Mouse (Mus musculus) adrenal gland, adult 8-10 months (tissue): ENCODE measurements around the gene 1700010B08Rik. TPM values are rescaled to one million over a fixed set of nuclear protein-coding genes. Genes with fewer than 3 reads are reported as not detected.
"Not testable (repeated sequence)": the region's sequence is repeated elsewhere in the genome, so short reads cannot be mapped to it uniquely, and the experiment has no call there.

Experiments
- DNase-seq: peaks from one replicate; pipeline ENCODE4 v3.0.0; 2022
- total RNA-seq, 4 experiments: library from RNA; stranded (reverse); gene quantifications; 2 replicates each; pipeline ENCODE4 v1.2.4; 2022

1700010B08Rik gene
- total RNA-seq: under 1 TPM in 1 of 4 experiments, not detected in 3; 0.32 TPM

GRCm38 (mm10) chr2:173719115-173719514 lies at the start of gene 1700010B08Rik:
TSS of gene 1700010B08Rik (plus strand) at chr2:173719415.
- not testable (repeated sequence) for DNase-seq

DNA sequence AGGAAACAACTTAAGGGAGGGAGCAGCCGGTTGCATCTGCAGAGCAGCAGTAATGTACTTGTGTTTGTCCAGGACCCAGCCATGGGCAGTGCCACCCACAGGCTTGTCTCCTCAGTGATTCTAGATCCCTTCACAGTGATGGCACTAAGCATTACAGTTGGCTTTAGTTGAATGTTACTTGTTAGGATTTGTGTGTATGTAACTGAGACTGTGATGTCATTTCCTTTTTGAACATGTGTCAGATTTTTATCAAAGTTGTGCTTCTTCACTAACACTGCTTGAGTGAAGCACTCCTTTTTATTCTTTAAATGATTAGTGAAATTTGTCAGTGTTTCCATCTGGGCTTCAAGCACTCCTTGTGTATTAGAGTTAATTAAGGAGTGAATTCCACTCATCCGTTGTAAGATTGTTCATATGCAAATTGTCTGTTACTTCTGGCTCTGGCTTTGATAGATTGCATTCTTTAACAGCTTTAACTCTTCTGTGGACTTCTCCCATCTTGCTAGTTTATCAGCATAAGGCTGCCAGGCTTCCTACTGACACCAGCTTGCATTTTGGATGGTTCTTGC lies 46.8 kb upstream of the 1700010B08Rik start:
- no peak for DNase-seq

- DNase-seq: no peak
Measured at GRCm38 (mm10) chr2:173673469-173673868, 45.7 kb upstream of the 1700010B08Rik start.

DNA sequence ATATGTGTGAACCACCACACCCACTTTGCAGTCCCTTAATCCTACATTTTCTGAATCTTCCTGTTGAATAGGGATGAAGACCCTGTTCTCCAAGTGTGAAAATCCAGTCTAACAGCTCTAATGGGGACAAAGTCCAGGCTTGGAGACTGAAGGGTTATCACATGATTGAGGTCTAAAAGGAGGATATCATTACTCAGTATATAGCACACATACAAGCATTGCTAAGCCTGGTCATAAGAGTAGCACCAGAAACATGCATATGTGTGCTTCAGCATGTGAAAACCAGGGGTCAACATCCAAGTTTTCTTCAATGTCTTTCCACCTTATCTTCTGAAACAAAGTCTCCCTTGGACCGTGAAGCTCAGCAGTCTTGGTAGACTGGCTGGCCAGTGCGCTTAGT lies 40.6 kb upstream of the 1700010B08Rik start:
- DNase-seq: no peak

DNA sequence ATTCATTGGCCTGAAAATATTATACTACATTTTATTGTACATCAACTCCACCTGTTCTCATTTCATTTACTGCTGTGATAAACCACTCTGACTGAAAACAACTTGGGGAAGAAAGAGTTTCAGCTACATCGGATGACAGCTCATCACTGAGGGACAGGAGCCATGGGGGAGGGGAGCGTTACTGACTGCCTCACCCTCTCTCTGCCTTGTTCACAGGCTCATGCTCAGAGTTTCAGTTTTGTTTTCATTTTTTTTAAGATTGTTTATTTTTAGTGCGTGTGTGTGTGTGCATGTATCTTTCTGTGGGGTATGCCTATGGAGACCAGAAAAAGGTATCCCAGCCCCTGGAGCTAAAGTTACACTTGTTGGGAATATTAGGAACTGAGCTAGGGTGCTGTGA lies 40.0 kb upstream of the 1700010B08Rik start:
- no peak for DNase-seq

- DNase-seq: no peak
Measured at GRCm38 (mm10) chr2:173680153-173680552, 39.1 kb upstream of the 1700010B08Rik start.

DNA sequence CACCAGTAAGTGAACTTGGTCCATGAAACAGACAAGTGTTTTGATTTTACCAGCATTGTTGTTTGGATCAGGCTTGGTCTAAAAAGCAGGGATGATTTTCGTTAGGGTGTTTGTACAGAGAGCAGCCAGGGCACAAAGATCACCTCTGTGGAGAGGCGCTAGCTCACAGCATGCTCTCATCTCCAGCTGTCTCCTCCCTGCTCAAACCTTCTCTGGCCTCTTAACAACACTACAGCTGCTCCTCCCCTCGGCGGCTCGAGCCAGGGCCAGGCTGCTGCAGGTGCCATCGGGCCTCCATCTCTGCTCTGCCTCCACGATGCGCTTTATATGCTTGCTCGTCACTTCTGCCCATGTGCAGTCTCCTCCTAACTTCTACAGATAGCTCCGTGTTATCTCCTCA lies 36.4 kb upstream of the 1700010B08Rik start:
- no peak for DNase-seq

- no peak for DNase-seq
Measured at GRCm38 (mm10) chr2:173685781-173686361, 33.3 kb upstream of the 1700010B08Rik start.

DNA sequence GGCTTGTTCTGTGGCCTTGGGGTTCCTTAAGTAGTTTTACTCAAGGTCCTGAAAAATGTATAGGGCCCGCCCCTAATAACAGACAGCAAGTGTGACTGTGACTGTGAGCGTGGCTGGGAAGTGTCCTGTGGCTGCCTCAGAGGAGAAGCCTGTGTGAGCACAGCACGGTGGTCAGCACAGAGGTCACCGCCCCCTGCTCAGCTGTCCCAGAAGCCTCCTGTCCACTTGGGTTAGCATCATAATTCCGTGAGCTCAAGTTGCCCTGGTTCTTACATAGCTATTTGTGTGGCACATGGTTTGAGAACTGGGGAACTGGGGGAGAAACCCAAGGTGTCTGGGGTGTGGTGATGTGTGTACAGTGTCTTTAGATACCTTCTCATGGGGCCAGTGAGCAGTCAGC lies 31.9 kb upstream of the 1700010B08Rik start:
- no peak for DNase-seq

DNA sequence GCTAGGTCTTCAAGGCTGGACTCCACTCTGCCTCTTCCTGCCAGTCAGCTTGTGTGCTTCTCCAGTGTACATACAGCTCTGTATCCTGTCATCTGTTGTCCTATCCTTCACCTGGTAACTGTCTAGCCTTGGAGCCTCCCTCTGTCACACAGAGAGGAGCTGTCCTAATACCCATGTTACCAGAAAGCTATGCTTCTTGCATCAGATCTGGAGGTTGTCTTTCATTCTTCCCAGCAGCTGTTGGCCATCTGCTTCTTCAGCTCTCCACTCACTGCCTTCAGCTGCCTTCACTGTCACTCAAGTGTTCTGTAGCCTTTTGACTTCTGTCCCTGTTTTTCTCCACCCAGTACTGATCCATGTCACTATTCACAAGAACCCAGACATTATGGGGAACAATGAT lies 29.4 kb upstream of the 1700010B08Rik start:
- DNase-seq: no peak

DNA sequence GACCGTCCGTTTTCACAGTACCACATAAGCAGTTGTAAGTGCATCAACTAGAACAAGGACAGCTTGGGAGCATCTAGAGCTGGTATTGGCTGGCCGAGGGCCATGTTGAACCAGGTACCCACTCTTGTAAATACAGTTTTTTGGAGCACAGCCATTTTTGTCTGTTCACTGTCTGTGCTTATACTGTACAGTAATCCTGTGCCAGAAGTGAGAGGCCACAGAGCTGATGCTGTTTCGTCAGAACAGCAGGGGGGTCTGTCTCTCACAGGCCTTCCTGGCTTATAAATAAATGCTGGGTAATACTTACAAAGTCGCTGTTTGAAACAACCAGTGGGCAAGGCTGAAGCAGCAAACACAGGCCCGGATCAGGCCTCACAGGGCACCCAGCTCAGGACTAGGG lies 27.5 kb upstream of the 1700010B08Rik start:
- no peak for DNase-seq

DNA sequence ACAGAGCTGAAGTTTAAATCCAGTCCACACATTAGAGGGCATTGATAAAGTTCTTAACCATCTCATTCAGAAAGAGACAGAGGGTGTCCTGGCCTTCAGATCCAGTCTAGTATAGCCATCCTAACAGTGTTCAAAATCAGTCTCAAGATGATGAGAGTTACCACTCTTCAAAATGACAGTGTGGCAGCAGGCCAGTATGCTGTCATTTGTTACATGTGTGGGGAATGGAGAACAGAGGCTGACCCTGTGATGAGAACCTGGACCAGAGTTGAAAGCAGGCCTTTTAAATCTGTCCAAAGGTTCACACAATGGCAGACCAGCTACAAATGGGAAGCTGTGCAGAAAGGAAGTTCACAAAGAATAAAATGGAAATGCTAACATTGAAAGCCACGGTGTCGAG lies 26.5 kb upstream of the 1700010B08Rik start:
- no peak for DNase-seq

DNA sequence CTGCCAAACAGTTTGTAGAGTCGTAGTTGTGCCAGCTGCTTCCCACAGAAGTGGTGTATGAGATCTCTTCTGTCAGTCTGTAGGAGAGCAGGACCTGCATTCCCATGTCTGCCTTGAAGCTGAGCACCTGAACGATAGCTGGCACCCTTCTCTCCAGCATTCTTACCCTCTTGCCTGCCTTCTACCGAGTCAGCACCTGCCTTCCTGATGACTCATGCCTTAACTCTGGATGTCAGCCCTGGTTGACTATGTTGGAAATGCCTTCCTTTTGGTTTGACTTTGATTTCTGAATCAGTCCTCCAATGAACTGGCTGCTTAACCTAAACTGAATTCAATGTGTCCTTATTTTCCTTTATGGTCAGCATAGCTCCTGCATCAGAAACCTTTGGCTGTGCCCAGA lies 20.4 kb upstream of the 1700010B08Rik start:
- no peak for DNase-seq

DNA sequence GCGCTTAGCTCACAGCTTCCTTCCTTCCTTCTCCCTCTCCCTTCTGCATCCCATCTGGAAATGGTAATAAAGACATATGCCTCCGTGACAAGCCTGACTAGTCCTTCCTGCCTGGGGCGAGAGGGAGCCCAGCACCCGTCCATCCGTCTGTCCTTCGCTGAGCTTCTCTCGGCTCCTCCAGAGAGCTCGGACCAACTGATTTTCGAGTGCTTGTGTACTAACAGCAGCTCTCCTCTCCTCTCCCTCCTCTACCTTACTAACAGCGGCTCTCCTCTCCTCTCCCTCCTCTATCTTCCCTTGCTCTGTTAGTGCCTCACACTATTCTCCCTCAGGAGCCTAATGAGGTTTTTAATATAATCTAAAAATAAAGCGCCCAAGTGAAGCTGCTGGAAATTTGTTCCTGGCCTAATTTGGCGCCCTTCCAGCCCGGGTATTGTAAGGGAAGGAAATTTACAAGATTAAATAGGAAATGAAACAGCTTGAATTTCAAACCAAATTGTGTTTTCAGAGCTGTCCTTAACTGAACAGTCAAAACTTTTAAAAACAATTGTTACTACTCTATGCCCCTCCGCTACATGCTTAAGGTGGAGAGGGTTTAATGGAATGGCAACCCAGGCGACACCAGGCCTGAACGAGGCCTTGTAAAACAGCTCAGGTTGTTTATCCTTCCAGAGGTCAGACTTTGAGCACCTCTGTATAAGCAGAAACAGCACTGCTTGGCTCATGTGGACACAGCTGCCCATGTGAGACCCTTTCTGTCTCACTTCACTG lies 16.9 kb upstream of the 1700010B08Rik start:
- DNase-seq: no peak

DNA sequence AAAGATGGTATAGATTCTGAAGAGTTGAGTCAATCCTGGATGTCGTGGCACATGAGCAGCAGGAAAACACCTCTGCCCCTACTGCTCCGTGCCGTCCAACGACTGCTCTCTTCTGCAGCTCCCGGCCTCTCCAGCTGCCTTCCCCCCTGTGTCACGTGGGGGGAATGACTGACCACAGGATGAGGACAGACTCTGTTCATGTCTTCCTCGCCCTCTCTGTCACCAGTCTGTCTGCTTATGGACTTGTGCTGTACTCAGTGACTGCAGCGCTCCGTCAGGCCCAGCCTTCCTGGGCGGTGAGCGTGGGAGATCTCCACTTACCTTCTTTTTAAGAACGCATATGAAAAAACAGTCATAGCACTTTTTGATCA lies 16.4 kb upstream of the 1700010B08Rik start:
- DNase-seq: no peak

GRCm38 (mm10) chr2:173705827-173706551 lies 13.2 kb upstream of the 1700010B08Rik start:
- DNase-seq: no peak

DNA sequence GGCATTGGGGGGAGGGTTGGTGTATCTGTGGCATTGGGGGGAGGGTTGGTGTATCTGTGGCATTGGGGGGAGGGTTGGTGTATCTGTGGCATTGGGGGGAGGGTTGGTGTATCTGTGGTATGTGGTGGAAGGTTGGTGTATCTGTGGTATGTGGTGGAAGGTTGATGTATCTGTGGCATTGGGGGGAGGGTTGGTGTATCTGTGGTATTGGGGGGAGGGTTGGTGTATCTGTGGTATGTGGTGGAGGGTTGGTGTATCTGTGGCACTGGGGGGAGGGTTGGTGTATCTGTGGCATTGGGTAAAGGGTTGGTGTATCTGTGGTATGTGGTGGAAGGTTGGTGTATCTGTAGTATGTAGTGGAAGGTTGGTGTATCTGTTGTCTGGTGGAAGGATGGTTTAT lies 11.6 kb upstream of the 1700010B08Rik start:
- DNase-seq: not testable (repeated sequence)

DNA sequence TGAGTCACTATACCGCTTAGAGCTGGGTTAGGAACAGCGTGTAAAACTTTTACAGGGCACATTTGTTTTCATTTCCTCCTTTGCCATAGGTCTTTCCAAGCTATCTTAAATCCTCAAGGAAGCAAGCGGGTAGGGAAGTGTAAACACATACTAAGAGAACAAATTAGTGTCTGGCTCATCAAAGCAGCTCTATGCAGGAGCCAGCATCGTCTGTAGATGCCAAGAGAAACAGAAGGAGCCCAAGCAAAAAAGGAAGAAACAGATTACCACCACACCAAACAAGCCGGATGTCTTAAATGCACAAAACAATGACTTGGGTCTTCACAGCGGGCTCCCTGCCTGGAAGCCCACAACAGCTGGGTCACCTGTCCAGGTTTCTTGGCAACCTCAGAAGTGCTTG lies 9.0 kb upstream of the 1700010B08Rik start:
- DNase-seq: no peak

DNA sequence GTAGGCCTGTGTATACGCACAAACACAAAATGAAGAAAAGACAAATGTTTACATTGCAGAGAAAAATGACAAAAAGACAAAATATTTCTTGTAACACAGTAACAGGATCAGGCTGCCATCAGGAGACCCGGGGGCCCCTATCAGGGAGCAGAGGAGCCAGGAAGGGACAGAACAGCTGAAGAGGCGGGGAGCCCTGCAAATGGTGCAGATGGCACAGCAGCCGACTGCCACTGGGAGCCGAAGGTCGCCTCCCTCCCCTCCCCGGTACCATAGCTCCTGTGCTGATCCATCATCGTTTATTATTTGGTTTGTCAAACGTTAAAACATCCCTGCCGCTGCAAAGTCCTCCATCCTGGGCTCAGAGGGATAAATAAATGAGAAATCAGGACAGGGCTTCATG lies 6.6 kb upstream of the 1700010B08Rik start:
- DNase-seq: no peak

- DNase-seq: peak; percentile 44
Measured at GRCm38 (mm10) chr2:173713241-173713640, 6.0 kb upstream of the 1700010B08Rik start.

DNA sequence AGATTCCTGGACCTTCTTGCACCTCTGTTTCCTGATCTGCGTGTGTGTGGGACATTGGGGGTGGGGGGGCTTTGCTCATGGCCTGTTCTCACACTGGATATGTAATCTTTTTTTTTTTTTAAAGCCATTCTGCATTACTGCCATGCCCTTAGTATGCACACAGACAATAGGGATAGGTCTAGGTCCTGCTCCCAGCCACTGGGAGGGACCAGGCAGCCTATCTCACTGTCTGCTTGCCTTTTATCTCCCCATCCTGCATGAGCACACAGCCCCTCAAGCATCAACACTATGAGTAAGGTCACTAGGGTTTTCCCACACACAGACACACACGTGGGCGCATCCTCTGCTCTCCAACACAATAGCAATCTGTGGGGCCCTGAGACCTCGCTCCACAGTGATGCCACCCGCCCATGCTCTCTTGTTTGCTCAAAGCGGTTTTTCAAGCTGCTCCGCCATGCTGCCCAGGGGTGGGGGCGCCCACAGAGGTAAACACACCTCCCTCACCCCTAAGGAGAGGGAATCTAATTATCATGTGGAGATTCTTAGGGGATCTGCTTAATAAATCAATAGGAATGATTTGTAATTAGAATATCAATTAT lies 4.5 kb upstream of the 1700010B08Rik start:
- DNase-seq: no peak

DNA sequence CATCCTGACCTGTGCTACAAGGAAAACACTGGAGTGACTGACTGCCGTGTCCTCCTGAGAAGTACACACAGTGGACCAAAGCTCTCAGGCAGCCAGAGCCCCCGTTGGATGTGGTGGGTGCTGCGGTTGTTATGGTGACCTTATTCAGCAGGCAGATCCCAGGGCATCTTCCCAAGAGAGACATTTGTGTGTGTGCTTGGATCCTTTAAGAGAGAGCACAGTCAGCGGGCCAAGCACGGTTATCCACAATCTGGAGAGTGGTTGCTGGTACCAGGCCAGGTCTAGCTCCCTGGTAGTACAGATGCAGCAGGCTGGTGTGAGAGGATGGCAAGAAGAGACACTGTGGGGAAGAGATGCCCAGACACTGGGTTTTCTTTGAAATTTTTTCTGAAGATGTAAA lies 2.2 kb upstream of the 1700010B08Rik start:
- no peak for DNase-seq
